Mouse (Mus musculus): ENCODE data around the gene Coq10b.

The Coq10b gene

GRCm38 (mm10) chr1:55109066-55109766 is 56.6 kb downstream of the Coq10b start:
- no peak for DNase-seq
